In the genomic region with DNA sequence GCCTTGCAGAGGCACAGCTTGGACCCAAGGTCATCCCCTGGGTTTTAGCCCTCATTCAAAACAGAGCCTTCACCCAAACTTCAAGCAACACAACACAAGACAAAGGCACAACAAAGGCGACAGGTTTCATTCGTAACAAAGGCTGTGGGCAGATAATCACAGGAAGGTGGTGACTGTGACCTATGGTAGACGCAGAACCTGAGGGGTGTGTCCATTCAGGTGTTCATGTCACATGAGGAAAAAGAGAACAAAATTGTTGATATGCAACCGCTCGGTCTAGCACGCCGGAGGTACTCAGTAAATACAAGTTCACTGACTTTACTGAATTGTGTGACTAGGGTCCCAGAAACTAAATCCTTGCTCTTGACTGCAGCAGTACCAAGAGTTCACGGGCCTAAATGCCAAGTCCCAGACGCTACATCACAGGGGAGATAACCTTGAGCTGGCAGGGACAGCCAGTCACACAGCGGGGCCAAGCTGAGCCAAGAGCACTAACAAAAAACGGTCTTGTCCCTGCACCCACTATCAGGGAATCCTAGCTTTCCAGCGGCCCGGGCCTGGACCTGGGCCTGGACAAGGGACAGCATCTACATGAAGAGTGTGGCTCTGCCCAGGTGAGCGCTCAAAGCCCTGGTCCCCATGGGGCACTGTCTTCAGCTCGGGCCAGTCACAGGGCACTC, we compare ENCODE assay signal across 29 mouse cellular contexts. TPM values are rescaled to one million over a fixed set of nuclear protein-coding genes. Genes with fewer than 3 reads are reported as not detected.
DNase-seq lines count a peak whose midpoint lies in the region; ATAC-seq and TF ChIP-seq lines count a peak whose summit lies in the region.
"Had no signal": no experiment of that assay in that cellular context is flagged by ENCODE, and none has a peak within 500 bp of the region (broad histone marks: within the 10 kb centered on the region; RNA-seq: fewer than 3 reads in every experiment).

No protein-coding gene starts in this region.

- intact Hi-C loops in heart, adult 2 months (cut with DNase I) = no loop called here

- no peak overlapping the region for H3K4me3 ChIP-seq in heart, adult 2 months
- no peak overlapping the region for H3K4me3 ChIP-seq in heart, embryonic 12.5 days
- H3K4me3 ChIP-seq in forebrain, postnatal 0 days (ENCODE audit: low read depth, low read length) = no peak overlapping the region
- no peak overlapping the region for H3K4me3 ChIP-seq in forebrain, embryonic 10.5 days
- H3K4me3 ChIP-seq: embryonic facial prominence, embryonic 10.5 days; embryonic facial prominence, embryonic 15.5 days; hindbrain, embryonic 15.5 days; kidney, embryonic 15.5 days; layer of hippocampus, adult 2 months; limb, embryonic 13.5 days; lung, embryonic 15.5 days had no signal

- 0 out of 2 replicates have a peak, but pooled peaks cover 1% of the 10 kb centered on the region for H3K27me3 ChIP-seq in heart, adult 2 months (ENCODE audit: control insufficient read depth, insufficient read depth, low read length)
- no peaks in the 10 kb centered on the region; the same call in 1 of the 2 replicates for H3K27me3 ChIP-seq in heart, embryonic 12.5 days (replicated peaks)
- H3K27me3 ChIP-seq in forebrain, postnatal 0 days (ENCODE audit: insufficient read depth, low read length) = no peaks in the 10 kb centered on the region
- H3K27me3 ChIP-seq in forebrain, embryonic 10.5 days (ENCODE audit: poor library complexity, severe bottlenecking) = no peaks in the 10 kb centered on the region
- H3K27me3 ChIP-seq: embryonic facial prominence, embryonic 15.5 days; hindbrain, embryonic 15.5 days; kidney, embryonic 15.5 days; limb, embryonic 13.5 days; lung, embryonic 15.5 days had no signal

- no peak overlapping the region for H3K27ac ChIP-seq in heart, adult 2 months
- no peak overlapping the region for H3K27ac ChIP-seq in heart, embryonic 12.5 days (ENCODE audit: poor library complexity, severe bottlenecking)
- H3K27ac ChIP-seq in forebrain, postnatal 0 days (ENCODE audit: low read depth, low read length) = no peak overlapping the region
- H3K27ac ChIP-seq in forebrain, embryonic 10.5 days = no peak overlapping the region
- H3K27ac ChIP-seq: embryonic facial prominence, embryonic 10.5 days; embryonic facial prominence, embryonic 15.5 days; hindbrain, embryonic 15.5 days; kidney, embryonic 15.5 days; layer of hippocampus, adult 2 months; limb, embryonic 13.5 days; lung, embryonic 15.5 days had no signal

- H3K79me2 ChIP-seq in heart, adult 2 months (replicated peaks; ENCODE audit: control insufficient read depth, insufficient read depth, low read length) = no peaks in the 10 kb centered on the region

- no peak for ATAC-seq in heart, embryonic 12.5 days (ENCODE audit: insufficient number of reproducible peaks, low FRiP score)
- ATAC-seq in forebrain, postnatal 0 days = no peak
- ATAC-seq: forebrain, embryonic 14.5 days; midbrain, embryonic 16.5 days had no signal

- no peak for TF ChIP-seq CTCF in heart, adult 2 months (IDR thresholded peaks at IDR 0.05)
- no peak for TF ChIP-seq CTCF in forebrain, postnatal 0 days (IDR thresholded peaks at IDR 0.05; ENCODE audit: low read depth)

- H3K4me1 ChIP-seq in heart, adult 2 months (ENCODE audit: control insufficient read depth, insufficient read depth, low read length) = no peaks in the 10 kb centered on the region
- H3K4me1 ChIP-seq in heart, embryonic 12.5 days (replicated peaks) = 0 out of 2 replicates have a peak, but pooled peaks cover under 1% of the 10 kb centered on the region
- H3K4me1 ChIP-seq in forebrain, postnatal 0 days (ENCODE audit: insufficient read depth) = no peaks in the 10 kb centered on the region
- peaks cover 19% of the 10 kb centered on the region for H3K4me1 ChIP-seq in forebrain, embryonic 10.5 days

- TF ChIP-seq POLR2A in heart, adult 2 months (IDR thresholded peaks at IDR 0.05; ENCODE audit: insufficient read depth, low read depth, low read length) = no peak

- H3K36me3 ChIP-seq in heart, adult 2 months (ENCODE audit: control insufficient read depth, insufficient read depth, low read length) = no peaks in the 10 kb centered on the region
- no peaks in the 10 kb centered on the region for H3K36me3 ChIP-seq in heart, embryonic 12.5 days
- no peaks in the 10 kb centered on the region for H3K36me3 ChIP-seq in forebrain, postnatal 0 days (ENCODE audit: insufficient read depth)
- no peaks in the 10 kb centered on the region for H3K36me3 ChIP-seq in forebrain, embryonic 10.5 days (replicated peaks)
- H3K36me3 ChIP-seq: embryonic facial prominence, embryonic 10.5 days; embryonic facial prominence, embryonic 15.5 days; hindbrain, embryonic 15.5 days; kidney, embryonic 15.5 days; limb, embryonic 13.5 days; lung, embryonic 15.5 days had no signal

- no peak overlapping the region for H3K4me2 ChIP-seq in heart, embryonic 12.5 days
- H3K4me2 ChIP-seq in forebrain, postnatal 0 days (ENCODE audit: low read depth) = no peak overlapping the region
- H3K4me2 ChIP-seq: embryonic facial prominence, embryonic 15.5 days; hindbrain, embryonic 15.5 days; kidney, embryonic 15.5 days; limb, embryonic 13.5 days; liver, embryonic 11.5 days; lung, embryonic 15.5 days; midbrain, embryonic 11.5 days had no signal

- DNase-seq in heart, adult 2 months = peak; percentile 29 to 49
- peak; percentile 29 to 34 for DNase-seq in adrenal gland, adult 18-20 months (ENCODE audit: low spot score in 2 of 2)
- peak; percentile 67 for DNase-seq in adrenal gland, postnatal 14 days
- peak; percentile 31 for DNase-seq in heart, postnatal 4 days
- no peak for DNase-seq in forebrain, postnatal 0 days
- DNase-seq in forebrain, embryonic 10.5 days (ENCODE audit: extremely low spot score, low spot score) = no peak
- DNase-seq: cerebellum, adult 2 months; cerebellum, postnatal 14 days; gastrocnemius, postnatal 25 days; kidney, adult 18-20 months; kidney, postnatal 36 days; right cerebral cortex, postnatal 4 days; thymus, adult 2 months; thymus, postnatal 4 days had no signal

- WGBS in heart, adult 2 months = 69% methylated on average over 15 of the region's 15 CpGs
- WGBS in heart, embryonic 12.5 days = 83% methylated on average over 15 of the region's 15 CpGs
- 90% methylated on average over 15 of the region's 15 CpGs for WGBS in forebrain, postnatal 0 days
- WGBS in forebrain, embryonic 10.5 days = 89% methylated on average over 15 of the region's 15 CpGs

- no peaks in the 10 kb centered on the region for H3K9me3 ChIP-seq in heart, embryonic 12.5 days (replicated peaks)
- no peaks in the 10 kb centered on the region for H3K9me3 ChIP-seq in forebrain, postnatal 0 days (ENCODE audit: low read length)
- H3K9me3 ChIP-seq in forebrain, embryonic 10.5 days = no peaks in the 10 kb centered on the region
- H3K9me3 ChIP-seq: embryonic facial prominence, embryonic 10.5 days; embryonic facial prominence, embryonic 15.5 days; hindbrain, embryonic 15.5 days; kidney, embryonic 15.5 days; limb, embryonic 13.5 days; lung, embryonic 15.5 days had no signal

- no peak overlapping the region for H3K9ac ChIP-seq in heart, adult 2 months (ENCODE audit: low read depth, low read length)
- no peak overlapping the region for H3K9ac ChIP-seq in heart, embryonic 12.5 days
- H3K9ac ChIP-seq in forebrain, postnatal 0 days = no peak overlapping the region
- H3K9ac ChIP-seq: embryonic facial prominence, embryonic 15.5 days; hindbrain, embryonic 15.5 days; kidney, embryonic 15.5 days; limb, embryonic 13.5 days; lung, embryonic 15.5 days had no signal

- no peak for TF ChIP-seq EP300 in heart, adult 2 months (IDR thresholded peaks at IDR 0.05; ENCODE audit: insufficient read depth, low read depth, low read length)

RNA-seq across cellular contexts. Expression of gene Eif4b, which starts 16.9 kb away (rescaled TPM):
- total RNA-seq in heart, adult 2 months (2021) = 100 to 1,000 TPM; 138 to 177 TPM
- 50.7 and 87.9 TPM in 2 replicates for polyA plus RNA-seq in heart, adult 2 months (2012; rRNA removed)
- 79.9 and 80.2 TPM in 2 replicates for polyA plus RNA-seq in heart, embryonic 12.5 days (2016; fragmentation: Nextera tagmentation; extraction: Ambion mirVana)
- 100 to 1,000 TPM; 197 to 252 TPM for total RNA-seq in adrenal gland, adult 18-20 months (2021)
- 224 and 250 TPM in 2 replicates for total RNA-seq in adrenal gland, postnatal 14 days (2021)
- total RNA-seq in heart, postnatal 4 days (2021) = 100 to 1,000 TPM; 142 to 145 TPM
- total RNA-seq in forebrain, postnatal 0 days (2014; rRNA removed) = 187 and 194 TPM in 2 replicates
- 69.7 and 72.8 TPM in 2 replicates for polyA plus RNA-seq in forebrain, postnatal 0 days (2015; fragmentation: Nextera tagmentation; extraction: Ambion mirVana)
- polyA plus RNA-seq in forebrain, embryonic 10.5 days (2016; fragmentation: Nextera tagmentation; extraction: Ambion mirVana) = 140 and 143 TPM in 2 replicates

RNA-seq across cellular contexts. Expression of gene Krt18, which starts 28.7 kb away (rescaled TPM):
- 1 to 10 TPM; 2.6 to 2.7 TPM for total RNA-seq in heart, adult 2 months (2021)
- polyA plus RNA-seq in heart, adult 2 months (2012; rRNA removed) = 2.7 and 6.7 TPM in 2 replicates
- polyA plus RNA-seq in heart, embryonic 12.5 days (2016; fragmentation: Nextera tagmentation; extraction: Ambion mirVana) = 30.8 and 38.0 TPM in 2 replicates
- 1 to 10 TPM; 1.0 to 1.3 TPM for total RNA-seq in adrenal gland, adult 18-20 months (2021)
- 2.4 and 11.6 TPM in 2 replicates for total RNA-seq in adrenal gland, postnatal 14 days (2021)
- 10 to 100 TPM; 14.9 to 15.4 TPM for total RNA-seq in heart, postnatal 4 days (2021)
- 3.4 and 4.3 TPM in 2 replicates for total RNA-seq in forebrain, postnatal 0 days (2014; rRNA removed)
- polyA plus RNA-seq in forebrain, postnatal 0 days (2015; fragmentation: Nextera tagmentation; extraction: Ambion mirVana) = 7.0 and 9.5 TPM in 2 replicates
- polyA plus RNA-seq in forebrain, embryonic 10.5 days (2016; fragmentation: Nextera tagmentation; extraction: Ambion mirVana) = 34.4 and 37.1 TPM in 2 replicates

RNA-seq across cellular contexts. Expression of gene Tns2, which starts 43.6 kb away (rescaled TPM):
- 100 to 1,000 TPM; 114 to 130 TPM for total RNA-seq in heart, adult 2 months (2021)
- polyA plus RNA-seq in heart, adult 2 months (2012; rRNA removed) = 157 and 184 TPM in 2 replicates
- 35.3 and 38.7 TPM in 2 replicates for polyA plus RNA-seq in heart, embryonic 12.5 days (2016; fragmentation: Nextera tagmentation; extraction: Ambion mirVana)
- total RNA-seq in adrenal gland, adult 18-20 months (2021) = 10 to 100 TPM; 76.9 to 89.5 TPM
- total RNA-seq in adrenal gland, postnatal 14 days (2021) = 83.0 and 121 TPM in 2 replicates
- total RNA-seq in heart, postnatal 4 days (2021) = 10 to 100 TPM; 65.8 to 70.3 TPM
- total RNA-seq in forebrain, postnatal 0 days (2014; rRNA removed) = 7.0 and 8.4 TPM in 2 replicates
- polyA plus RNA-seq in forebrain, postnatal 0 days (2015; fragmentation: Nextera tagmentation; extraction: Ambion mirVana) = 2.8 and 5.0 TPM in 2 replicates
- 11.1 and 13.1 TPM in 2 replicates for polyA plus RNA-seq in forebrain, embryonic 10.5 days (2016; fragmentation: Nextera tagmentation; extraction: Ambion mirVana)

RNA-seq across cellular contexts. Expression of gene Krt8, which starts 52.4 kb away (rescaled TPM):
- total RNA-seq in heart, adult 2 months (2021) = 1 to 10 TPM; 1.7 TPM
- 2.3 and 9.8 TPM in 2 replicates for polyA plus RNA-seq in heart, adult 2 months (2012; rRNA removed)
- polyA plus RNA-seq in heart, embryonic 12.5 days (2016; fragmentation: Nextera tagmentation; extraction: Ambion mirVana) = 20.1 and 27.2 TPM in 2 replicates
- 1 to 10 TPM in 1 of 2 experiments, under 1 TPM in 1; 0.70 to 1.1 TPM for total RNA-seq in adrenal gland, adult 18-20 months (2021)
- total RNA-seq in adrenal gland, postnatal 14 days (2021) = 1.5 and 14.6 TPM in 2 replicates
- total RNA-seq in heart, postnatal 4 days (2021) = 1 to 10 TPM; 6.2 to 6.4 TPM
- total RNA-seq in forebrain, postnatal 0 days (2014; rRNA removed) = 1.5 and 2.2 TPM in 2 replicates
- 3.1 and 3.9 TPM in 2 replicates for polyA plus RNA-seq in forebrain, postnatal 0 days (2015; fragmentation: Nextera tagmentation; extraction: Ambion mirVana)
- 32.6 and 35.6 TPM in 2 replicates for polyA plus RNA-seq in forebrain, embryonic 10.5 days (2016; fragmentation: Nextera tagmentation; extraction: Ambion mirVana)
- total RNA-seq: left cerebral cortex, postnatal 36 days; megakaryocyte, adult 5-6 weeks; neutrophil, adult 5-6 weeks had no signal

Comparison
In these comparisons a context has a peak if more than half of its experiments do, and no peak if none do; other contexts are left out.
1. DNase-seq: peak in heart, adult 2 months (2 of 2), adrenal gland, adult 18-20 months (2 of 2), adrenal gland, postnatal 14 days (single experiment) and heart, postnatal 4 days (single experiment); none in forebrain, postnatal 0 days (single experiment) and forebrain, embryonic 10.5 days (single experiment).